Mouse (Mus musculus): ENCODE measurements around the gene Usp31. TPM values are rescaled to one million over a fixed set of nuclear protein-coding genes. Genes with fewer than 3 reads are reported as not detected.

Gene Usp31
- polyA plus RNA-seq, 1 experiment = 0.67 TPM

- 79% methylated on average over 1 of the region's 1 CpGs for WGBS
- Histone ChIP-seq H3K27me3 (ENCODE audit: control insufficient read depth, insufficient read depth, low read length) (no peaks in the 10 kb centered on the region), H3K4me3 (ENCODE audit: low read depth, low read length) (no peak overlapping the region), H3K27ac (ENCODE audit: insufficient read depth, low read depth, low read length) (no peak overlapping the region), H3K36me3 (ENCODE audit: control insufficient read depth, insufficient read depth, low read length) (peaks cover 14% of the 10 kb centered on the region), H3K4me1 (ENCODE audit: control insufficient read depth, insufficient read depth, insufficient read length, low read length) (no peaks in the 10 kb centered on the region)
- TF ChIP-seq POLR2A (IDR thresholded peaks at IDR 0.05; ENCODE audit: low read depth, low read length) = no peak
- TF ChIP-seq CTCF (IDR thresholded peaks at IDR 0.05; ENCODE audit: extremely low read depth, insufficient read length, insufficient replicate concordance, low read depth, low read length) = no peak
Measured at GRCm38 (mm10) chr7:121660705-121661104, 46.3 kb downstream of the Usp31 start.

- 85% methylated on average over 7 of the region's 7 CpGs for WGBS
Measured at GRCm38 (mm10) chr7:121658866-121659265, 48.2 kb downstream of the Usp31 start.

GRCm38 (mm10) chr7:121654675-121655074, 52.4 kb downstream of the Usp31 start:
- Histone ChIP-seq H3K4me3 (ENCODE audit: low read depth, low read length) (no peak overlapping the region), H3K27me3 (ENCODE audit: control insufficient read depth, insufficient read depth, low read length) (no peaks in the 10 kb centered on the region), H3K36me3 (ENCODE audit: control insufficient read depth, insufficient read depth, low read length) (peaks cover 11% of the 10 kb centered on the region), H3K27ac (ENCODE audit: insufficient read depth, low read depth, low read length) (no peak overlapping the region), H3K4me1 (ENCODE audit: control insufficient read depth, insufficient read depth, insufficient read length, low read length) (no peaks in the 10 kb centered on the region)
- TF ChIP-seq POLR2A (IDR thresholded peaks at IDR 0.05; ENCODE audit: low read depth, low read length) = no peak
- no peak for TF ChIP-seq CTCF (IDR thresholded peaks at IDR 0.05; ENCODE audit: extremely low read depth, insufficient read length, insufficient replicate concordance, low read depth, low read length)
- 91% methylated on average over 2 of the region's 2 CpGs for WGBS

More at GRCm38 (mm10) chr7:121658866-121659265, 48.2 kb downstream of the Usp31 start:
- H3K4me3 ChIP-seq (ENCODE audit: low read depth, low read length) = no peak overlapping the region
- peaks cover 14% of the 10 kb centered on the region for H3K36me3 ChIP-seq (ENCODE audit: control insufficient read depth, insufficient read depth, low read length)
- H3K27me3 ChIP-seq (ENCODE audit: control insufficient read depth, insufficient read depth, low read length) = no peaks in the 10 kb centered on the region
- no peak overlapping the region for H3K27ac ChIP-seq (ENCODE audit: insufficient read depth, low read depth, low read length)
- TF ChIP-seq POLR2A (IDR thresholded peaks at IDR 0.05; ENCODE audit: low read depth, low read length) (no peak), CTCF (IDR thresholded peaks at IDR 0.05; ENCODE audit: extremely low read depth, insufficient read length, insufficient replicate concordance, low read depth, low read length) (no peak)
- H3K4me1 ChIP-seq (ENCODE audit: control insufficient read depth, insufficient read depth, insufficient read length, low read length) = no peaks in the 10 kb centered on the region

DNA sequence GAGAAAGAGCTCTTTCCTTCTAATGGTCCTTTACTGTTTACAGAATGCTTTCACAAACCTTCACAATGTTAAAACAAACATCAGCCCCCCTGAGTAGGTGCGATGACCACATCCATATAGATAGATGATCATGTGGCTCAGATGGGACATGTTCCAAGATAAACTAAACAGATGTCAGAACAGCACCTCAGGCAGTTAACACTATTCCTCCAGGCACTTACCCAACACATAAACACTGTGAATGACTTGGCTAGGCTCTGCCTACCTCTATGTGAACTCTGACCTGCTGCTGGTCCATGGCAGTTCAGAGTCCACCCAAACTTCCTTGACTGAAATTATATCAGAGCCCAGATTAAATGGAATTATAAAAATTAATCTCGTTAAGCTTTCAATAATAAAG, 54.4 kb downstream of the Usp31 start:
- 43% methylated on average over 2 of the region's 2 CpGs for WGBS
- no peaks in the 10 kb centered on the region for H3K4me1 ChIP-seq (ENCODE audit: control insufficient read depth, insufficient read depth, insufficient read length, low read length)
- H3K4me3 ChIP-seq (ENCODE audit: low read depth, low read length) = no peak overlapping the region
- H3K27ac ChIP-seq (ENCODE audit: insufficient read depth, low read depth, low read length) = no peak overlapping the region
- TF ChIP-seq CTCF (IDR thresholded peaks at IDR 0.05; ENCODE audit: extremely low read depth, insufficient read length, insufficient replicate concordance, low read depth, low read length) = no peak
- TF ChIP-seq POLR2A (IDR thresholded peaks at IDR 0.05; ENCODE audit: low read depth, low read length) = no peak
- H3K36me3 ChIP-seq (ENCODE audit: control insufficient read depth, insufficient read depth, low read length) = peaks cover 14% of the 10 kb centered on the region
- H3K27me3 ChIP-seq (ENCODE audit: control insufficient read depth, insufficient read depth, low read length) = no peaks in the 10 kb centered on the region

DNA sequence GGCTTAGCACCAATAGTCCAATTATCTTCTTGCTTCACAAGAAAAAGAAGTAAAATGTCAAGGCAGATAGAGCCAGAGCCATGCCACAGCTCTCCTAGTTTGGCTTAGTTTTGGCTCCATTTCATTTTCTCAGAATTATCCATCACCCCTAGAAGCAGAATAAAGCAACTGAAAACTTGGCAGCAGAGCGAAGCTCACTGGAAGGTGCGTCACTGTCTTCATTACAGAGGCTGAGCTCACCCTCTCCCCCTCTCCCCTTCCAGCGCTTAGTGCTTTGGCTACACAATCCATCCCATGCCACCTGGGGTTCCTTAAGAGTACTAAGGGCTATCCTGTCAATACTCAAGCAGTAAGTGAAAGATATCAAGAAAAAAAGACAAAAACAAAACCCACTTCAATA, 56.3 kb downstream of the Usp31 start:
- no peak overlapping the region for H3K4me3 ChIP-seq (ENCODE audit: low read depth, low read length)
- no peaks in the 10 kb centered on the region for H3K4me1 ChIP-seq (ENCODE audit: control insufficient read depth, insufficient read depth, insufficient read length, low read length)
- H3K27me3 ChIP-seq (ENCODE audit: control insufficient read depth, insufficient read depth, low read length) = no peaks in the 10 kb centered on the region
- TF ChIP-seq POLR2A (IDR thresholded peaks at IDR 0.05; ENCODE audit: low read depth, low read length) = no peak
- TF ChIP-seq CTCF (IDR thresholded peaks at IDR 0.05; ENCODE audit: extremely low read depth, insufficient read length, insufficient replicate concordance, low read depth, low read length) = no peak
- H3K36me3 ChIP-seq (ENCODE audit: control insufficient read depth, insufficient read depth, low read length) = peaks cover 14% of the 10 kb centered on the region
- no peak overlapping the region for H3K27ac ChIP-seq (ENCODE audit: insufficient read depth, low read depth, low read length)
- 89% methylated on average over 3 of the region's 3 CpGs for WGBS

DNA sequence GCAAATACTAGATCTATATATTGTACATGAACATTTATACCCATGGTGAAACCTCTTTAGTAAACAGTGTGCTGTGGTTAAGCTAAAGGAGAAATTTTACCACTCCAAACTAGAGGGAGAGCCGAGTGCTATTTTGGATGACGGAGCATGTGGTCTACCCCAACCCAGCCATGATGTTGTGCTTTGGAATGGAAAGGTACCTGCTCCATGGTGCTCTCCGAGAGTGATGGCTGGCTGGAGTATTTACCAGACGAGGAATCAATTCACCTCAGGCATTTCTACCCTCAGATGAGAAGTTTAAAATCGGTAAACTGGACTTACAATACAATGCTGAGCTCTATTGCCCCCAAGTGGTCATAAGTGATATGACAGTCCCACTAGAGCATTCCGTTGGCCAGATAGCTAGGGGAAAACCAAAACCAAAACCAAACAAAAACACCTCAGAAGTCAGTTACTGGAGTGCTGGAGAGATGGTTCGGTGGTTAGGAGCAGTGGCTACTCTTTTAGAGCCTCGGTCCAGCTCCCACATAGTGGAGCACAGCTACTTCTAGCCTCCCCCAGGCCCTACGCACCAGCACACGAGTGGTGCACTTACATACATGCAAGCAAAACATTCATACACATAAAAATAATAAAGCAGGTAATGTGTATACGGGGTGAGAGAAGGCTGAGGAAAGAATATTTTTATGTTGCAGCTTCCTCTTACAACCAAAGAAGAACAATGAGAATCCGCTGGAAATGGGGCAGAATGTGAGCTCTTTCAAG, 65.9 kb downstream of the Usp31 start:
- H3K4me3 ChIP-seq (ENCODE audit: low read depth, low read length) = peak overlapping the region; percentile 17; the same call in 1 of the 2 replicates
- no peaks in the 10 kb centered on the region for H3K36me3 ChIP-seq (ENCODE audit: control insufficient read depth, insufficient read depth, low read length)
- TF ChIP-seq POLR2A (IDR thresholded peaks at IDR 0.05; ENCODE audit: low read depth, low read length) = no peak
- peak; percentile 40; the same call in 1 of the 2 replicates for TF ChIP-seq CTCF (IDR thresholded peaks at IDR 0.05; ENCODE audit: extremely low read depth, insufficient read length, insufficient replicate concordance, low read depth, low read length)
- H3K27me3 ChIP-seq (ENCODE audit: control insufficient read depth, insufficient read depth, low read length) = no peaks in the 10 kb centered on the region
- no peak overlapping the region for H3K27ac ChIP-seq (ENCODE audit: insufficient read depth, low read depth, low read length)
- WGBS = 38% methylated on average over 12 of the region's 12 CpGs
- no peaks in the 10 kb centered on the region for H3K4me1 ChIP-seq (ENCODE audit: control insufficient read depth, insufficient read depth, insufficient read length, low read length)

DNA sequence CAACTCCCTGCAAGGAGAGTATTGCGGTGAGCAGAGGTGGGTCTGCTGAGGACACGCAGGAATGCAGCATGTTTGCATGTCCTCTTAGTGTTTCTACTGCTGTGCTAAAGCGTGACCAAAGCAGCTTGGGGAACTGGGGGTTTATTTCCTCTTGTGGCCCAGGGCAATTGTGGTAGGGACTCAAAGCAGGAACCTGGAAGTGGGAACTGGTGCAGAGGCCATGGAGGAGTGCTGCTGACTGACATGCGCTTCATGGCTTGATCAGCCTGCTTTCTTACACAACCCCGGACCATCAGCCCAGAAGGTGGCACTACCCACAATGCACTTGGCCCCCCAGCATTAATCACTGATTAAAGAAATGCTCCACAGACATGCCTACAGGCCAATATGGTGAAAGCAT, 70.3 kb downstream of the Usp31 start:
- H3K4me1 ChIP-seq (ENCODE audit: control insufficient read depth, insufficient read depth, insufficient read length, low read length) = no peaks in the 10 kb centered on the region
- H3K27ac ChIP-seq (ENCODE audit: insufficient read depth, low read depth, low read length) = no peak overlapping the region
- WGBS = 78% methylated on average over 5 of the region's 5 CpGs
- H3K27me3 ChIP-seq (ENCODE audit: control insufficient read depth, insufficient read depth, low read length) = no peaks in the 10 kb centered on the region
- H3K36me3 ChIP-seq (ENCODE audit: control insufficient read depth, insufficient read depth, low read length) = no peaks in the 10 kb centered on the region
- H3K4me3 ChIP-seq (ENCODE audit: low read depth, low read length) = no peak overlapping the region
- TF ChIP-seq CTCF (IDR thresholded peaks at IDR 0.05; ENCODE audit: extremely low read depth, insufficient read length, insufficient replicate concordance, low read depth, low read length) (no peak), POLR2A (IDR thresholded peaks at IDR 0.05; ENCODE audit: low read depth, low read length) (no peak)
